Mouse (Mus musculus): Measurements from ENCODE around the gene Mdfic. TPM values are rescaled to one million over a fixed set of nuclear protein-coding genes. Genes with fewer than 3 reads are reported as not detected.
A peak's percentile ranks its signal among the peaks of the same experiment; 100 is the strongest.
"Not testable (repeated sequence)": the region's sequence is repeated elsewhere in the genome, so short reads cannot be mapped to it uniquely, and the experiment has no call there.

Mdfic gene
- total RNA-seq (2015), result 7.6 and 8.5 TPM in 2 replicates
- total RNA-seq (2017), result 9.4 and 10.9 TPM in 2 replicates

GRCm38 (mm10) chr6:15720461-15720817, at the start of gene Mdfic:
TSS of gene Mdfic (plus strand) at chr6:15720661.
- ATAC-seq (replicated peaks; ENCODE audit: poor library complexity), result peak; percentile 64

GRCm38 (mm10) chr6:15671364-15671763, 49.1 kb upstream of the Mdfic start:
- no peak for ATAC-seq (replicated peaks; ENCODE audit: poor library complexity)

- no peak for ATAC-seq (replicated peaks; ENCODE audit: poor library complexity)
Measured at GRCm38 (mm10) chr6:15710080-15710479, 10.4 kb upstream of the Mdfic start.

GRCm38 (mm10) chr6:15710706-15711105, 9.8 kb upstream of the Mdfic start:
- no peak for ATAC-seq (replicated peaks; ENCODE audit: poor library complexity)

- ATAC-seq (replicated peaks; ENCODE audit: poor library complexity), result no peak
Measured at GRCm38 (mm10) chr6:15712860-15713385, 7.5 kb upstream of the Mdfic start.

- ATAC-seq (replicated peaks; ENCODE audit: poor library complexity), result not testable (repeated sequence)
Measured at GRCm38 (mm10) chr6:15714036-15714435, 6.4 kb upstream of the Mdfic start.

- no peak for ATAC-seq (replicated peaks; ENCODE audit: poor library complexity)
Measured at GRCm38 (mm10) chr6:15714996-15715844, 5.2 kb upstream of the Mdfic start.

- no peak for ATAC-seq (replicated peaks; ENCODE audit: poor library complexity)
Measured at GRCm38 (mm10) chr6:15719919-15720318, 542 bp upstream of the Mdfic start.

GRCm38 (mm10) chr6:15720818-15721715, 606 bp downstream of the Mdfic start:
- ATAC-seq (replicated peaks; ENCODE audit: poor library complexity), result peak; percentile 75

GRCm38 (mm10) chr6:15721716-15722031, 1.2 kb downstream of the Mdfic start:
- ATAC-seq (replicated peaks; ENCODE audit: poor library complexity), result no peak

GRCm38 (mm10) chr6:15722631-15723030, 2.2 kb downstream of the Mdfic start:
- not testable (repeated sequence) for ATAC-seq (replicated peaks; ENCODE audit: poor library complexity)

- ATAC-seq (replicated peaks; ENCODE audit: poor library complexity), result no peak
Measured at GRCm38 (mm10) chr6:15724304-15724703, 3.8 kb downstream of the Mdfic start.

- ATAC-seq (replicated peaks; ENCODE audit: poor library complexity), result peak; percentile 22
Measured at GRCm38 (mm10) chr6:15726422-15726821, 6.0 kb downstream of the Mdfic start.

GRCm38 (mm10) chr6:15727681-15728410, 7.4 kb downstream of the Mdfic start:
- peak; percentile 29; the same call in 1 of the 2 replicates for ATAC-seq (replicated peaks; ENCODE audit: poor library complexity)

- ATAC-seq (replicated peaks; ENCODE audit: poor library complexity), result peak; percentile 86
Measured at GRCm38 (mm10) chr6:15728844-15729577, 8.6 kb downstream of the Mdfic start.

GRCm38 (mm10) chr6:15730258-15730657, 9.8 kb downstream of the Mdfic start:
- ATAC-seq (replicated peaks; ENCODE audit: poor library complexity), result no peak

GRCm38 (mm10) chr6:15730666-15731065, 10.2 kb downstream of the Mdfic start:
- ATAC-seq (replicated peaks; ENCODE audit: poor library complexity), result no peak

- no peak for ATAC-seq (replicated peaks; ENCODE audit: poor library complexity)
Measured at GRCm38 (mm10) chr6:15731452-15731851, 11.0 kb downstream of the Mdfic start.

- ATAC-seq (replicated peaks; ENCODE audit: poor library complexity), result peak; percentile 61
Measured at GRCm38 (mm10) chr6:15737312-15737911, 17.0 kb downstream of the Mdfic start.

Data from megakaryocyte progenitor cell, adult 5-6 weeks (primary cell).